Mouse (Mus musculus) cerebellum, adult 2 months (tissue): Measurements from ENCODE around the gene A830031A19Rik.

ENCODE experiments used
- CTCF ChIP-seq: fragments of 200-500 bp; IDR thresholded peaks from 2 replicates; pipeline ENCODE4 v1.5.1; 2011; ENCODE audit warnings: low read depth, mild to moderate bottlenecking, control low read depth, low read length, moderate library complexity, borderline replicate concordance; ENCODE audit not compliant: insufficient read depth
- POLR2A ChIP-seq: fragments of 200-500 bp; IDR thresholded peaks from 2 replicates; pipeline ENCODE4 v1.6.1; 2011; ENCODE audit warnings: low read length, control low read depth, borderline replicate concordance; ENCODE audit not compliant: insufficient read depth

DNA sequence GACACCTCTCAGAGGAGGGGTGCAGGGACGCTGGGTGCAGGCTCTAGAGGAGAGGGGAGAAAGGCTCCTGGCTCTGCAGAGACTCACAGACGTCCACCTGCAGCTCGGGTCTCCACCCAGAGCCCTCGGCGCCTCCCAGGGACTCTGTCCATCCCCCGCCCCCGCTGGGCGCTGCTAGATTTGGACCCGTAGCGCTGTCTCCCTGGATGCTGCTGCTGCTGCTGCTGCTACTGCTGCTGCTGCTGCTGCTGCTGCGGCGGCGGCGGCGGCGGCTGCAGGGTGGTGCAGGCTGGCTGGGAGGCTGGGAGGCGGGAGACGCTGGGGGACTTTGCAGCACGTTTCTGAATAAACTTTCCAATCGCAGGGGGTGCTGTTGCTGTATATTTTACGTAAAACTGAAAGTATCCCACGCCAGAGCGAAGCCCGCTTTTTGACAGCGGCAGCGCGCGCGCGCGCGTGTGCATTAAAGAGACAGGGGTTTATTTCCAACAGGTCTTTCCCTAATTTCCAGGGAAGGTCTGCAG lies 1.3 kb upstream of the A830031A19Rik start:
- TF ChIP-seq CTCF (no peak), POLR2A (no peak)
